Mouse (Mus musculus) liver, embryonic 16.5 days (tissue): ENCODE results near the gene Hnrnph2. TPM values are rescaled to one million over a fixed set of nuclear protein-coding genes. Genes with fewer than 3 reads are reported as not detected.

Source experiments
- ATAC-seq: fragments of 200-750 bp; cut with Nextera tagmentation; 2 replicates; pipeline ENCODE4 v1.8.0; 2017; ENCODE audit warnings: low read depth, mild to moderate bottlenecking, moderate number of reproducible peaks, moderate library complexity
- H3K27ac ChIP-seq: fragments of 300-500 bp; sonication (generic); 2 replicates; pipeline ENCODE4 v1.5.1; 2014; ENCODE audit warnings: mild to moderate bottlenecking, low read length
- H3K27me3 ChIP-seq: fragments of 300-500 bp; sonication (generic); 2 replicates; pipeline ENCODE4 v1.6.1; 2014; ENCODE audit warnings: low read depth, low read length, mixed read lengths; ENCODE audit not compliant: control insufficient read depth, insufficient read depth
- H3K36me3 ChIP-seq: fragments of 300-500 bp; sonication (generic); 2 replicates; pipeline ENCODE4 v1.6.1; 2014; ENCODE audit warnings: mild to moderate bottlenecking; ENCODE audit not compliant: control insufficient read depth, insufficient read depth
- H3K4me1 ChIP-seq: fragments of 300-500 bp; sonication (generic); 2 replicates; pipeline ENCODE4 v1.6.1; 2014; ENCODE audit warnings: low read depth, low read length, mixed read lengths; ENCODE audit not compliant: control insufficient read depth
- H3K4me2 ChIP-seq: fragments of 300-500 bp; sonication (generic); 2 replicates; pipeline ENCODE4 v1.6.1; 2014; ENCODE audit warnings: low read depth, low read length, mixed read lengths
- H3K4me3 ChIP-seq: fragments of 300-500 bp; sonication (generic); 2 replicates; pipeline ENCODE4 v1.5.1; 2014; ENCODE audit warnings: low read depth, mild to moderate bottlenecking, low read length
- H3K9ac ChIP-seq: fragments of 300-500 bp; sonication (generic); 2 replicates; pipeline ENCODE4 v1.6.1; 2014; ENCODE audit warnings: low read depth, low read length
- H3K9me3 ChIP-seq: fragments of 300-500 bp; sonication (generic); replicated peaks from 2 replicates; pipeline ENCODE4 v1.6.1; 2016; ENCODE audit warnings: low read length; ENCODE audit not compliant: control insufficient read depth
- WGBS: fragments of 180-500 bp; shearing (Covaris S2); extraction: QIAGEN DNeasy Blood & Tissue Kit; methylation state at CpG from one replicate; pipeline ENCODE4 v1.1.7; 2014; ENCODE audit not compliant: insufficient replicate concordance; 5-methylcytosine and 5-hydroxymethylcytosine counted together
- polyA plus RNA-seq: library from polyadenylated mRNA; unstranded; fragments of >200 nt; fragmentation: Nextera tagmentation; extraction: Ambion mirVana; gene quantifications from 2 replicates; pipeline ENCODE4 v1.2.1, GENCODE M21; 2015

Hnrnph2 gene
- polyA plus RNA-seq, 1 experiment from 2014 or later: 66.4 TPM

DNA sequence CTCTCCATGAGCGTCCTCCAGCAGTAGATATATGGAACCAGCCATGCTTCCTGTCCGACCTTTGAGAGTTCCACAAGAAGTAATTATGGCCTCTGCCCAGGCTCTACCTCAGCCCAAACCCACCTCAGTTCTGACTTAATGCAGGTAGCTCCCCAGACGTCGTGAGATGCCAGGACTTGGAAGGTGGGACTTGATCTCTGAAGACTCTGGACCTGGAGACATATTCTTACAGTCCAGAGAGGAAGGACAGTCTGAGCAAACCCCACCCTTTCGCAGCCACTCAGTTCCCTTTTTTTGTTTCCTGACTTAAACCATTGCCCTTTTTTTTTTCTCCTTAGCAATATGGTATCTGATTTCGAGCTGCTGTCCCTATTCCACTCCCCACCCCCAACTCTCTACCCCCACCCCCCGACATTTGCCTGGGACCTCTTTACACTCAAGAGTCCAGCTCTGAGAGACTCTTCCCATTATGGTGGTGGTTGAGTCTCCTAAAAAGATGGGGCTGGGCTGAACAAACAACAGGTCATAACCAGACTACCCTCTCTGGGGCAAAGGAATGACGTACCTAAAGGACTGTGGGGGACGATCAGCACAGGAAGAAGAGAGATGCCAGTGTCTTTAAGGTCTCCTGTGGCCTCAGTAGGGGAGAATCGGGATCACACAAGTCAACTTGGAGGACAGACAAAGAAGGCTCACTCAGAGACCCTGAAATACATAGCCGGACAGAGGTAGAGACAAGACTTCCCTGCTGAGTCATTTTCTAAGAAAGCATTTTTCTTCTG, 17.9 kb upstream of the Hnrnph2 start, which contains the start of gene Btk:
Gene Btk, minus strand, starts transcription at position 683 of the 782 bp plus-strand sequence.
- Histone ChIP-seq H3K9me3 (no peaks in the 10 kb centered on the region), H3K36me3 (no peaks in the 10 kb centered on the region), H3K27me3 (no peaks in the 10 kb centered on the region), H3K4me3 (peak within 1 kb of the TSS; percentile 48), H3K27ac (peak within 1 kb of the TSS; percentile 53), H3K4me2 (peak within 1 kb of the TSS; percentile 60), H3K4me1 (peaks cover 9% of the 10 kb centered on the region), H3K9ac (peak within 1 kb of the TSS; percentile 45)
- 27% methylated on average over 11 of the region's 11 CpGs for WGBS
- ATAC-seq: no peak

DNA sequence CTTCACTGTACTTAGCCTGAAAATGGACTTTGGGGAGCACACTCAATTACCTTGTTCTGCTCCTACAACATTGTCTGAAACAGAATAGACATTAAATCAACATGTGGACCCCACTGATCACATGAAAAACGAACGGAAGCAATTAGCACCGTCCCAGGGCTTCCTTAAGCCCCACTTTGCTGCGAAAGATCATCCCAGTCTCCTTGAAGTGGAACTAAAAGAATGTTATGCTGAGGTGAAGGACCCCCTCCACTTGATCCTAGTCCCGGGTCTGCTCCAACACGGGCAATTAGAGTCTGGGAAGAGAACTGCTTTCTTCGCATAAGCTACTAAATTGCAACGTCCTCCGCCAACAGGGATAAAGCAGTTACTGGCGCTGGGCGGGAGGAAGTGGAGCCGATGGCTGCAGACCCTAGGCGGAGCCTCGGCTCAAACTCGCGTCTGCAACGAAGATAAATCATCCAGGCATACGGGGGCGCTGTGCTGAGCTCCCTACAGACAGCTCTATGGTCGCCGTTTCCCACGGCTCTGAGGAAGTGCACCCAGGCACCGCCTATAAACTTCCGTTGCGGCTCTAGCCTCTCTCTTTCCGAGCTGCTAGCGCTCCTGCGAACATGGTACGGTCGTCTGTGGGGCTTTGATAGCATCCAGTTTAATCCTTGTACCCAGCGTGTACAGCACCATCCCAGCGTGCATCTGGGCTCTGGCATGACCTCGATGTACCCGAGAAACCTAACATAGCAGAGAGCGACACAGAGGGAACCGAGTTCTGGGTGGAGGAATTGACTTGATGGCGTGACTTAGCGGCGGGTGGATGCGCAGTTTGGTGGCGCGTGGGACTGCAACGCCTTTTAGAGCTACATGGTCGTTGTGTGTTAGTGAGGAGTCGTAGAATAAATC, 15.6 kb upstream of the Hnrnph2 start, which contains the start of gene Rpl36a:
Gene Rpl36a, plus strand, starts transcription at position 552 of the 900 bp plus-strand sequence.
- Histone ChIP-seq H3K4me3 (peak within 1 kb of the TSS; percentile 67), H3K4me1 (peaks cover 9% of the 10 kb centered on the region), H3K27me3 (no peaks in the 10 kb centered on the region), H3K27ac (peak within 1 kb of the TSS; percentile 74), H3K9me3 (no peaks in the 10 kb centered on the region), H3K36me3 (peaks cover 3% of the 10 kb centered on the region), H3K4me2 (peak within 1 kb of the TSS; percentile 72), H3K9ac (peak within 1 kb of the TSS; percentile 61)
- peak; percentile 92 for ATAC-seq
- WGBS: 20% methylated on average over 45 of the region's 45 CpGs

DNA sequence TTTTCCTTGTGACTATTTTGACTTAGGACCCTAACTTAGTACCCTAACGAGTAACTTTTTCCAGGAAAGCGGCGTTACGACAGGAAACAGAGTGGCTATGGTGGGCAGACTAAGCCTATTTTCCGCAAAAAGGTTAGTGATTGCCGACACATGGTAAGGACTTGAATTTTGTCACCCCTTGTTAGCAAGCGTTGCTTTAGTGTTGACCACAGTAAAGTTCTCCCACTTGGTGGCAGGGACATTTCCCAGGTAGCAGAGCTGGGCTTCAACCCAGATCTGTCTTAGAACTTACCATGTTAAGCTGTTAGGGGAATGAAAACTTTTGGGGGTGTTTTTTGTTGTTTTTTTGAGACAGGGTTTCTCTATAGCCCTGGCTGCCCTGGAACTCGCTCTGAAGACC, 14.5 kb upstream of the Hnrnph2 start:
- H3K27ac ChIP-seq: peak overlapping the region; percentile 74

DNA sequence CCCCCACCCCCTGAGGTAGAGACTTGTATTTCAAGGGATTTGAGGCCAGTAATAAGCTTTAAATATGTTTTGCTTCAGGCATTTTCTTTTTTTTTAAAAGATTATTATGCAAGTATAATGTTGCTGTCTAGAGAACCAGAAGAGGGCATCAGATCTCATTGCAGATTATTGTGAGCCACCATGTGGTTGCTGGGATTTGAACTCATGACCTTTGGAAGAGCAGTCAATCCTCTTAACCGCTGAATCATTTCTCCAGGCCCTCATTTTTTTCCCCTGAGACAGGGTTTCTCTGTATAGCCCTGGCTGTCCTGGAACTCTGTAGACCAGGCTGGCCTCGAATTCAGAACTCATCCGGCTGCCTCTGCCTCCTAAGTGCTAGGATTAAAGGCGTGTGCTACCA, 12.7 kb upstream of the Hnrnph2 start:
- H3K4me3 ChIP-seq: no peak overlapping the region
- H3K36me3 ChIP-seq: peaks cover 3% of the 10 kb centered on the region
- no peak overlapping the region for H3K4me2 ChIP-seq
- H3K9me3 ChIP-seq: no peaks in the 10 kb centered on the region
- H3K27me3 ChIP-seq: no peaks in the 10 kb centered on the region
- ATAC-seq: no peak
- H3K4me1 ChIP-seq: peaks cover 6% of the 10 kb centered on the region
- 63% methylated on average over 4 of the region's 4 CpGs for WGBS
- no peak overlapping the region for H3K9ac ChIP-seq
- H3K27ac ChIP-seq: no peak overlapping the region

More for the DNA sequence above, 14.5 kb upstream of the Hnrnph2 start:
- 24% methylated on average over 8 of the region's 8 CpGs for WGBS
- Histone ChIP-seq H3K4me3 (peak overlapping the region; percentile 67), H3K4me2 (peak overlapping the region; percentile 72), H3K36me3 (peaks cover 3% of the 10 kb centered on the region), H3K9ac (peak overlapping the region; percentile 61), H3K4me1 (peaks cover 9% of the 10 kb centered on the region), H3K9me3 (no peaks in the 10 kb centered on the region), H3K27me3 (no peaks in the 10 kb centered on the region)
- ATAC-seq: no peak

DNA sequence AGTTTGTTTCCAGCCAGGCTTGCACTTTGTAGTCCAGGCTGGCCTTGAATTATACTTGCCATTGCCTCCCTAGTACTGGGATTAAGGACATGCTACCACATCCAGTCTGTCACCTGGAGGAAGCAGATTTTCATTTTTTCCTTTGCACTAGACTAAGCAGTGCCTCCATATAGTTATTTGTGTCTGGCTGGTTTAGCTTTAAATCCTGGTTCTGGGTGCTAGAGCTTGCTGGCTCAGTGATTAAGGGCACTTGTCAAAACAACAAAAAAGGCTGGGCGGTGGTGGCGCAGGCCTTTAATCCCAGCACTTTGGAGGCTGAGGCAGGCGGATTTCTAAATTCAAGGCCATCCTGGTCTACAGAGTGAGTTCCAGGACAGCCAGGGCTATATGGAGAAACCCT, 12.0 kb upstream of the Hnrnph2 start:
- Histone ChIP-seq H3K4me3 (no peak overlapping the region), H3K4me1 (no peaks in the 10 kb centered on the region; the same call in 1 of the 2 replicates), H3K27me3 (no peaks in the 10 kb centered on the region), H3K9me3 (no peaks in the 10 kb centered on the region), H3K4me2 (no peak overlapping the region), H3K9ac (no peak overlapping the region), H3K36me3 (peaks cover 3% of the 10 kb centered on the region), H3K27ac (no peak overlapping the region)
- no peak for ATAC-seq
- WGBS: 75% methylated on average over 3 of the region's 3 CpGs

DNA sequence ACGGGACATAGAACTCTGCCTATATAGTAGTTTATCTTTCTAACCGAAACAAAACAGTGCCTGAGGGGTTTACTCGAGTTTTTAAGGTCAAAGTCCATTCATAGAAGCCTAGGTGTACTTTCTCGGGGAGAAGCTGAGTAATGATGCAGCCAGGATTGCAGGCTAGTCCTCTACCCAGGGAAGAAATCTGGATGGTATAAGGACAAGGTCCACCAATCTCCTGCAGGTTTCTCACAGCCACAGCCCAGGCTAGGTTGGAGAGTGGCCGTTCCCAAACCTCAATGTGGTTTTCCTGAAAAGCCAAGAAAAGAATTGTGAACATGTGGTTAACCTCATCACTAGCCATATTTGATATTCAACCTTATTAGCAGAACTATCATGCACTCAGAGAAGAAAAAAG, 11.1 kb upstream of the Hnrnph2 start:
- Histone ChIP-seq H3K36me3 (peaks cover 3% of the 10 kb centered on the region), H3K4me2 (no peak overlapping the region), H3K9ac (no peak overlapping the region), H3K4me1 (no peaks in the 10 kb centered on the region; the same call in 1 of the 2 replicates), H3K27me3 (no peaks in the 10 kb centered on the region), H3K27ac (no peak overlapping the region), H3K4me3 (no peak overlapping the region), H3K9me3 (no peaks in the 10 kb centered on the region)
- 23% methylated on average over 5 of the region's 5 CpGs for WGBS
- no peak for ATAC-seq

DNA sequence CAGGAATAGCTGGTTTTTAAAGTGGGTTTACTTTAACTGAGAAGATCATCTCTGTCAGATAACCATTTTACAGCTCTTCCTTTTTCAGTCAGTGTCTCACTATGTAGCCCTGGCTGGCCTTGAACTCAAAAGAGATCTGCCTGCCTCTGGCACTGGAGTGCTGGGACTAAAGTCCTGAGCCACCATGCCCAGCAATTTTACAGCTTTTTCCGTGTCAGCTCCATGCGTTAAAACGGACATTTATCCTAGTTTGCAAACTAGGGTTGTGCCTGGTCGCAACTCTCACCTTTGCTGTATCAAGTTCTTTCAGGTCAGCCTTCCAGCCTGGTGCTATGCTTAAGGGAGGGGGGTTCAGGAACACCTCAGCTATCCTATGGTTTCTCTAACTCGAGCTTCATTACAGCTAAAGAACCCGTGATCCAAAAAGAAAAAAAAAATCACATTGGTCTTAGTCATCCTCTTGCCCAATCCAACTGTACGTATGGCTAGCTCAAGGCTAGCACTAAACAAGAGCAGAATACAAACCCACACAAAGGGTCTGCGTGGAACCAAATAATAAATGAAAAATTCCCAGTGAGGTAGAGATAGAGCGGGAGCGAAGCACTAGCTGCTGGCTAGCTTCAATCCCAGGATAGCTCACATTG, 935 bp upstream of the Hnrnph2 start:
- H3K9ac ChIP-seq: peak overlapping the region; percentile 62
- no peak for ATAC-seq
- H3K4me3 ChIP-seq: peak overlapping the region; percentile 74
- H3K36me3 ChIP-seq: no peaks in the 10 kb centered on the region
- peaks cover 2% of the 10 kb centered on the region; the same call in 1 of the 2 replicates for H3K4me1 ChIP-seq
- 25% methylated on average over 10 of the region's 10 CpGs for WGBS
- no peaks in the 10 kb centered on the region for H3K27me3 ChIP-seq
- peak overlapping the region; percentile 83 for H3K4me2 ChIP-seq
- H3K9me3 ChIP-seq: no peaks in the 10 kb centered on the region
- H3K27ac ChIP-seq: peak overlapping the region; percentile 83

DNA sequence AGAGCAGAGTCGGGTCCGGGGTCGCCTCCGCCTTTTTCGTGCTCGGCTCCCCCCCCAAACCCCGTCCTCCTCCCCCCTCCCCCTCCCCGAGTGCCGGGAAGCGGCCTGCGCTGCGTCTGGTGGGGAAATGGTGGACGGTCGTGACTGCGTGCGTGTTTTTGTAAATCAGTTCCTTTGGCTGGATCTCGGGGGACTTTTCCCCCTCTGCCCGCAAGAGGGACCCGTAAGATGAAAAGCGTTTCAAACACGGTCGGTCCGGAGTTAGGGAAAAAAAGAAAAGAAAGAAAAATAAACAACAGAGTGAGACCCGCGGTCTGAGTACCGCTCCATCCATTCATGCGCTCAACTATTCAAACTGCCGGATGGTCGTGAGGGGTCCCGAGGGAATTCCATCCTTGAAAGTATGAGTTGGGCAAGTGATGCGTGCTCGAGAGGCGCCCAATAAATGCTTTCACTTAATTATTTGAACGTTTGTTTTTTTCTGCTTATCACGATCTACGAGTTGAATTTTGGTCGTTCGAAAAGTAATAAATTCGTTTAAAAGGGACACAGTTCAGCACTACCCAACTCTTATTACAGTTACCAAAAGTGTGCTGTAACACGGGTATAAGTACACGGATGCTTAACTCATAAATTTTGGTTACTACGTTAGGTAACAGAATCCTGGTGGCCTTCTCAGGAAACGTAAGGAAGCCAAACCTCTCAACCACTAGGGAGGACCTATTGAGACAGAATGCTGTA, 571 bp downstream of the Hnrnph2 start:
- ATAC-seq: peak; percentile 77
- H3K4me1 ChIP-seq: peaks cover 2% of the 10 kb centered on the region; the same call in 1 of the 2 replicates
- H3K36me3 ChIP-seq: no peaks in the 10 kb centered on the region
- peak overlapping the region; percentile 74 for H3K4me3 ChIP-seq
- 15% methylated on average over 42 of the region's 43 CpGs for WGBS
- H3K4me2 ChIP-seq: peak overlapping the region; percentile 54
- no peaks in the 10 kb centered on the region for H3K9me3 ChIP-seq
- peak overlapping the region; percentile 90 for H3K27ac ChIP-seq
- no peaks in the 10 kb centered on the region for H3K27me3 ChIP-seq
- peak overlapping the region; percentile 76 for H3K9ac ChIP-seq
